Mouse (Mus musculus) cortical plate, adult 2 months (tissue): ENCODE results near the gene Pld2.

Experiments used
- CTCF ChIP-seq: fragments of 200-500 bp; IDR thresholded peaks from 2 replicates; pipeline ENCODE4 v1.5.1; 2011; ENCODE audit warnings: mild to moderate bottlenecking, control low read depth, low read length; ENCODE audit not compliant: insufficient read depth; ENCODE audit errors: extremely low read depth
- POLR2A ChIP-seq: fragments of 200-500 bp; IDR thresholded peaks from 2 replicates; pipeline ENCODE4 v1.6.1; 2011; ENCODE audit warnings: mild to moderate bottlenecking, low read length, control low read depth; ENCODE audit not compliant: insufficient read depth; ENCODE audit errors: extremely low read depth

- no peak for TF ChIP-seq CTCF
- TF ChIP-seq POLR2A: no peak
Measured at GRCm38 (mm10) chr11:70585457-70585856, 45.6 kb downstream of the Pld2 start.
